Mouse (Mus musculus): ENCODE data around the gene Agpat3. TPM values are rescaled to one million over a fixed set of nuclear protein-coding genes. Genes with fewer than 3 reads are reported as not detected.

Gene Agpat3
- total and polyA plus RNA-seq, 3 experiments: 0.07 TPM; not detected in 2

GRCm38 (mm10) chr10:78297576-78298484 is 54.5 kb downstream of the Agpat3 start:
- TF ChIP-seq TAL1 (IDR thresholded peaks at IDR 0.05; ENCODE audit: low read length): no peak
- no peak for TF ChIP-seq BHLHE40 (IDR thresholded peaks at IDR 0.05; ENCODE audit: borderline replicate concordance, low read depth, low read length)
- TF ChIP-seq POLR2AphosphoS2 (IDR thresholded peaks at IDR 0.05; ENCODE audit: low read length): no peak
- TF ChIP-seq USF2 (IDR thresholded peaks at IDR 0.05; ENCODE audit: borderline replicate concordance in 1 of 2, insufficient read depth in 1 of 2, low read depth in 1 of 2, low read length in 2 of 2): no peak
- no peak for TF ChIP-seq ELF1 (IDR thresholded peaks at IDR 0.05; ENCODE audit: low read depth, low read length)
- TF ChIP-seq GABPA (IDR thresholded peaks at IDR 0.05; ENCODE audit: low read depth, low read length): no peak
- no peak overlapping the region for H3K27ac ChIP-seq (ENCODE audit: control insufficient read depth, low read depth, low read length)
- no peaks in the 10 kb centered on the region for H3K9me3 ChIP-seq (replicated peaks; ENCODE audit: insufficient read depth, low read length)
- no peak overlapping the region for H3K9ac ChIP-seq (ENCODE audit: control insufficient read depth, low read depth, low read length, poor library complexity, severe bottlenecking)
- H3K36me3 ChIP-seq (ENCODE audit: control insufficient read depth in 1 of 2, insufficient read depth in 2 of 2, low read length in 2 of 2): no peaks in the 10 kb centered on the region
- peaks cover 4 to 8% of the 10 kb centered on the region in 2 experiments; a peak in 3 of 4 replicates for H3K27me3 ChIP-seq (ENCODE audit: control insufficient read depth in 1 of 2, insufficient read depth in 2 of 2, low read length in 2 of 2)
- H3K79me2 ChIP-seq (ENCODE audit: control insufficient read depth, insufficient read depth, low read length, poor library complexity): no peaks in the 10 kb centered on the region
- H3K4me1 ChIP-seq (ENCODE audit: control insufficient read depth in 1 of 2, insufficient read depth in 2 of 2, low read length in 2 of 2): no peaks in the 10 kb centered on the region
- no peak for DNase-seq (ENCODE audit: low read depth, low spot score)
- H3K4me3 ChIP-seq (ENCODE audit: control insufficient read depth in 1 of 2, insufficient read depth in 1 of 2, low read depth in 2 of 2, low read length in 2 of 2): no peak overlapping the region

- H3K79me2 ChIP-seq (ENCODE audit: control insufficient read depth, insufficient read depth, low read length, poor library complexity): no peaks in the 10 kb centered on the region
- H3K27ac ChIP-seq (ENCODE audit: control insufficient read depth, low read depth, low read length): no peak overlapping the region
- peaks cover 4 to 8% of the 10 kb centered on the region in 2 experiments; a peak in 3 of 4 replicates for H3K27me3 ChIP-seq (ENCODE audit: control insufficient read depth in 1 of 2, insufficient read depth in 2 of 2, low read length in 2 of 2)
- H3K9ac ChIP-seq (ENCODE audit: control insufficient read depth, low read depth, low read length, poor library complexity, severe bottlenecking): no peak overlapping the region
- H3K4me1 ChIP-seq (ENCODE audit: control insufficient read depth in 1 of 2, insufficient read depth in 2 of 2, low read length in 2 of 2): no peaks in the 10 kb centered on the region
- no peak for DNase-seq (ENCODE audit: low read depth, low spot score)
- TF ChIP-seq NELFE (IDR thresholded peaks at IDR 0.05; ENCODE audit: low read depth, low read length) (no peak), GABPA (IDR thresholded peaks at IDR 0.05; ENCODE audit: low read depth, low read length) (no peak), SIN3A (IDR thresholded peaks at IDR 0.05; ENCODE audit: low read length) (no peak), RAD21 (IDR thresholded peaks at IDR 0.05; ENCODE audit: low read depth, low read length) (no peak), MYC (IDR thresholded peaks at IDR 0.05; ENCODE audit: low read depth, low read length) (no peak), KAT2A (conservative IDR thresholded peaks at IDR 0.05; ENCODE audit: low read depth, low read length) (no peak), ELF1 (IDR thresholded peaks at IDR 0.05; ENCODE audit: low read depth, low read length) (no peak)
- no peaks in the 10 kb centered on the region for H3K9me3 ChIP-seq (replicated peaks; ENCODE audit: insufficient read depth, low read length)
- no peak overlapping the region for H3K4me3 ChIP-seq (ENCODE audit: control insufficient read depth in 1 of 2, insufficient read depth in 1 of 2, low read depth in 2 of 2, low read length in 2 of 2)
- H3K36me3 ChIP-seq (ENCODE audit: control insufficient read depth in 1 of 2, insufficient read depth in 2 of 2, low read length in 2 of 2): no peaks in the 10 kb centered on the region
Measured at GRCm38 (mm10) chr10:78296980-78297379, 55.3 kb downstream of the Agpat3 start.

GRCm38 (mm10) chr10:78296371-78296770 is 55.9 kb downstream of the Agpat3 start:
- Histone ChIP-seq H3K36me3 (ENCODE audit: control insufficient read depth in 1 of 2, insufficient read depth in 2 of 2, low read length in 2 of 2) (no peaks in the 10 kb centered on the region), H3K27ac (ENCODE audit: control insufficient read depth, low read depth, low read length) (no peak overlapping the region), H3K9me3 (replicated peaks; ENCODE audit: insufficient read depth, low read length) (no peaks in the 10 kb centered on the region), H3K4me3 (ENCODE audit: control insufficient read depth in 1 of 2, insufficient read depth in 1 of 2, low read depth in 2 of 2, low read length in 2 of 2) (no peak overlapping the region), H3K79me2 (ENCODE audit: control insufficient read depth, insufficient read depth, low read length, poor library complexity) (no peaks in the 10 kb centered on the region), H3K9ac (ENCODE audit: control insufficient read depth, low read depth, low read length, poor library complexity, severe bottlenecking) (no peak overlapping the region), H3K4me1 (ENCODE audit: control insufficient read depth in 1 of 2, insufficient read depth in 2 of 2, low read length in 2 of 2) (no peaks in the 10 kb centered on the region), H3K27me3 (ENCODE audit: control insufficient read depth in 1 of 2, insufficient read depth in 2 of 2, low read length in 2 of 2) (peaks cover 0 to 8% of the 10 kb centered on the region in 2 experiments; a peak in 2 of 4 replicates)
- DNase-seq (ENCODE audit: low read depth, low spot score): no peak
- TF ChIP-seq CTCF (IDR thresholded peaks at IDR 0.05 in 2 of 3, conservative IDR thresholded peaks at IDR 0.05 in 1 of 3; ENCODE audit: control insufficient read depth in 1 of 3, insufficient read depth in 1 of 3, low read depth in 2 of 3, low read length in 3 of 3, poor library complexity in 1 of 3, severe bottlenecking in 1 of 3): no peak
- TF ChIP-seq HCFC1 (IDR thresholded peaks at IDR 0.05; ENCODE audit: low read depth, low read length): no peak
- TF ChIP-seq ZNF384 (IDR thresholded peaks at IDR 0.05; ENCODE audit: low read depth, low read length): no peak
- no peak for TF ChIP-seq CHD2 (IDR thresholded peaks at IDR 0.05; ENCODE audit: low read length)
- no peak for TF ChIP-seq ZC3H11A (IDR thresholded peaks at IDR 0.05; ENCODE audit: low read depth, low read length)

All from MEL (cell line).